Mouse (Mus musculus) cortical plate, adult 2 months (tissue): ENCODE data around the gene Tial1.

Experiments
- CTCF ChIP-seq: fragments of 200-500 bp; IDR thresholded peaks from 2 replicates; pipeline ENCODE4 v1.5.1; 2011; ENCODE audit warnings: mild to moderate bottlenecking, control low read depth, low read length; ENCODE audit not compliant: insufficient read depth; ENCODE audit errors: extremely low read depth
- POLR2A ChIP-seq: fragments of 200-500 bp; IDR thresholded peaks from 2 replicates; pipeline ENCODE4 v1.6.1; 2011; ENCODE audit warnings: mild to moderate bottlenecking, low read length, control low read depth; ENCODE audit not compliant: insufficient read depth; ENCODE audit errors: extremely low read depth

DNA sequence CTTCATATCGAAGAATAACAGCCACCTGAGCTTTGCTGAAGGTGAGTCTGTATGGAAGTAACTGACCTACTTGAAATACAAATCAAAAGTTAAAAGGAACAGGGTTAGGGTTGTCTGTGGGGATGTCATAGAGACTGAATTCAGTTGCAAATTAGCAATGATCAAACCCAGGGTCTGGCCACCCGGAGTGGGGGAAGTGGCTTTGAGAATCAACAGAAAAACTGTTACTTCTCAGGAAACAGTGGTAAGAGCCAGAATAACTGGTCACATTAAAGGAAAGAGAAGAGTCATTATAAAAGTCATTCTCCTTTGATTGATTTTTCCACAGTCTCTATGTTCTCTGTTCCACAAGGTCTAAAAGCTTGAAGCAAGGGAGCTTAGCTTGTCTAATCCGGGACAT lies 27.5 kb upstream of the Tial1 start:
- TF ChIP-seq CTCF (no peak), POLR2A (no peak)
